Mouse (Mus musculus) adrenal gland, postnatal 4 days (tissue): Measurements from ENCODE around the gene Adk. TPM values are rescaled to one million over a fixed set of nuclear protein-coding genes. Genes with fewer than 3 reads are reported as not detected.

Experiments used
- DNase-seq, 2 experiments: peaks; one replicate each; pipeline ENCODE4 v3.0.0; 2021 to 2022; ENCODE audit warnings: low spot score in 2 of 2, mixed read lengths in 2 of 2
- total RNA-seq, 2 experiments: library from RNA; stranded (reverse); gene quantifications; 2 replicates each; pipeline ENCODE4 v1.2.3; 2021

Adk gene
- total RNA-seq, 2 experiments from 2014 or later, result 123 to 142 TPM

DNA sequence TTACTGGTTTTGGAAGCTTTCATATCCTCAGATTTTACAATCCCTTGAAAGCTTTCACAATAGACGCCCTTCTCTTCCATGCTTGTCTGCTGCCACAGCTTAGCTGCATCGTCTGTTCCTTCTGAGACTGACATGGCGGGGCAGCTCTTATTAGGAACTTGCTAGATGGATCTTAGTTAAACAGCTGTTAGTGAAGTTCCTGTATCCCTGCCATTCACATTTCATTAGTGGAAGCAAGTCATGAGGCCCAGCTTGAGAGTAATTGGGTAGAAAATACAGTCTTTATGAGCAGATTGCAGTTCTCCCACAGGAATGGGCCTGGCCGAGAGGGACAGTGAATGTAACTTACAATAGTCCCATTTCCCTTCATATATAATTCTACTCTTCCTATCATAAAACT, 356.5 kb downstream of the Adk start:
- DNase-seq, result no peak

DNA sequence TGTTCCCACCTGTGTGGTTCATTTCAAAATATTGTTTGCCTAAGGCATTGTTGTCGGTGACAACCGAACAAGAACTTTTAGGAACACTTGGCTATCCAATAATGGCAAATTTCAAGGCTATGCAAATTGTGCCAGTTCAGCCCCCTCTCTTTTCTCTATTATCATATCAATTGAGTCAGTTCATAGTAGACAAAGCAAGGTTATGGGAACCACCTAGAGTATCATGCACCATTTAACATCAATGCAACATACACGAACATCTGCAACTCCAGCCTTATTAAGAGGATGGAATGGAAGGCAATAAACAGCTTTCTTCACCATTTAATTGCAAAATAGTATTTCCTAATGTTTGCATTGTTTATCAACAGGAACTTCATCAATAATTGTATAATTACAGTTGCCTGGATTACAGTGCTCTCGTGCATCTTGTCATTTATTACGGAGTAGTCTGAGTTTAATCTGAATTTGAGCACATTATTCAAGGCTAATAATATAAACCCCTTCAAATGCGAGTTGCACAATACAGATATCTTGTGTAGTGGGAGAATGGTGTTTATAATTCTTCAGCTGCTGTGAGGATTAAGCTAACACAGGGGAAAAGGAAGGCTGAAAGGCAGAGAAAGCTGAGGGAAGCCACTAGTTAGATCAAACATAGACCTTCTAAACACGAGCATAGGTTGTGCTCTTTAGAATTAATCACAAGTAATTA, 358.5 kb downstream of the Adk start:
- no peak for DNase-seq

DNA sequence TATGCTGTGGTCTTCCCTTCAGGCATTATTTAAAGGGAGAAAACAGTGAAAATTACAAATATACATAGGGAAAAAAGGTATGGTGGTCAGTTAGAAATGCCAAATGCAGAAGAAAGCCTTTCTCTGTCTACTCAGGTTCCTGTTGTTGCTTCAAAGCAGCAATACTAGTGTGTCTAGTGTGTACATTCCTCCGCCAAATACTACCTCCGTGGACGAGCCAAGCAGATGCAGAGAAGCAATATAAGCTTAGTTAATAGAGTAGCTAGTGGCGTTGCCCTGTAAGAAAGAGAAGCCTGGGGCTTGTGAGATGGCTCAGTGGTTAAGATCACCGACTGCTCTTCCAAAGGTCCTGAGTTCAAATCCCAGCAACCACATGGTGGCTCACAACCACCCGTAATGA, 359.1 kb downstream of the Adk start:
- no peak for DNase-seq

DNA sequence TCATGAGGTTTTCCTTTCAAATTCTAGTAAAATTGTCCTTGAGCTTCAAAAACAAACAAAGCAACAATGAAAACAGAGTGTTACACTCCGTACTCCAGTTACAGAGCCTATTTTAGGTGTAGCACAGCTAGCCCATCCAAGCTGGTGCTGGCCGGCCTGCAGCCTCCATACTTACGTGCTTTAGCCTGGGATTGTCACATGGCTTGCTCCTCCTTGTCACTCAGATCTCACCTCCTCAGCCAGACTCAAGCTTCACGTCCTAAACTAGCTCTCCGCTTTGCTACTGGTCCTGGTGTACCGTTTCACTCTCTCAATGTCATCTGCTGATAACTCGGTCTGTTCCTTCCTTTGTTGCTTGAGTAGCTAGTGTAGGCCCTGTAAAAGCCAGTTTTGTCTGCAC, 366.0 kb downstream of the Adk start:
- no peak for DNase-seq

DNA sequence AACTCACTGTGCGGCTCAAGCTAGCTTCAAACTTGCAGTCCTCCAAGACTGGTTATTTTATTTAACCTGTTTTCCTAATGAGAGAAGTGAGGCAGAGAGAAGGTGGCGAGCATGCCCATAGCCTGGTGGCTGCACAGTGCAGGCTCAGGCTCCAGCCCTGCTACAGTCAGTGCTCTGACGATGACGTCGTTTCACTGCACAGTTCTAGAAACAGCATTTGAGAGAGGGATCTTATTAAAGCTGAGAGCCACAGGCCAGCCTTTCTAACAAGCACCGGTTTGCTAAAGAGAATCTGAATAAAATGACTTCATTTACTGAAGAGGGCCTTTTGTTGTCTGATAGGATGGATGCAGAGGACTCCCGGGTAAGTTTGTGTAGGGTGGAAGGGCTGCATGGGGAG, 375.0 kb downstream of the Adk start:
- no peak for DNase-seq

GRCm38 (mm10) chr14:21433415-21433814, 381.0 kb downstream of the Adk start:
- no peak for DNase-seq

GRCm38 (mm10) chr14:21433995-21434394, 381.6 kb downstream of the Adk start:
- no peak for DNase-seq

GRCm38 (mm10) chr14:21434686-21435085, 382.3 kb downstream of the Adk start:
- DNase-seq, result no peak

DNA sequence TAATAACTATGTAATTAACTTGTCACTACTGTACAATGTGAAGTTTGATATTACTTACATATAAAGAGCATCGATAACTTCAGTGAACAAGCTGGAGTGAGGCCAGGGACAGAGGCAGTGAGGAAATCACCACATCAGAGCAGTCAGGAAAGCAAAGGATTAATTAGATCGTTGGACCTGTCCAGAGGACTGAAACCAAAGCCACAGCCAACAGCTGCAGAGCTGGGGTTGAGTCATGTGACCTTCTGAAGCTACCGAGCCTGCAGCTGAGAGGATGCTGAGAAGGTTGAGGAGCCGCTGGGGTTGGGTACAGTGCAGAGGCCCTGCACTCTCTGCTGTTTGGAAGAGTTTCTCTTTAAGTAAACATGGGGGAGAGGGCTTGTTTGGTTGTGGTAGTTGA, 387.4 kb downstream of the Adk start:
- no peak for DNase-seq

DNA sequence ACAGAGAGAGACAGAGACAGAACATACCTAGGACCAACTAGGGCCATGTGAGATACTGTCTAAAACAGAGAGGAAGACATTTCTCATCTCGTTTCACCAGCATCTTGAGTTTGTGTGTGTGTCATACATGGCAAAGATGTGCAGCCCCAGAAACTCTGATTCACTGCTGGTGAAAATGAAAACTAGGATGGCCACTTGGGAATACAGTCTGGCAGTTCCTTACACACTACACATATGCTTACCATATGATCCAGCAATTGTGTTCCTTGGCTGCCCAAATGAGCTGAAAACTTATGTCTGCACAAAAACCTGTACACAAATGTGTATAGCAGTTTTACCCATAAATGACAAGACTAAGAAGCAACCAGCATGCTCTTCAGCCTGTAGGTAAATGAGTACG, 388.2 kb downstream of the Adk start:
- DNase-seq, result no peak

GRCm38 (mm10) chr14:21441772-21442533, 389.6 kb downstream of the Adk start:
- no peak for DNase-seq

- DNase-seq, result peak in 1 of 2 experiments; percentile 19
Observed at GRCm38 (mm10) chr14:21452581-21452980, 400.2 kb downstream of the Adk start.

DNA sequence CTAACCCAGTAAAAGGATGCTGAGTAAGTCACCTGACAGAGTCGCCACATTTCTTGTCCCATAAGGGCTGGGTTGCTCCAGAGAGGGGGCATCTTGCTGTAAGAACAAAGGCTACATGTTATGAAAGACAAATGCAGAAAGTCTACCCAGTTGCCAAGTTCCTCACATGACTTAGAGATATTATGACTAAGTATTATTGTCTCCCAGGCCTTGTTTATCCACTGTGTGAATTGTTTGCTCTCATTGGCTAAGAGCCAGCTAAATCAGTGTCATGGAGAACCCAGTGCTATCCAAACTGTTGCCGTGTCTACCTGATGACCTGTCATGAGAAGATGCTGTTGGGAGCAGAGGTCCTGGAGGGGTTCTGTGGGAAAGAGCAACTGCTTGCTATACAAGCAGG, 401.5 kb downstream of the Adk start:
- DNase-seq, result no peak

DNA sequence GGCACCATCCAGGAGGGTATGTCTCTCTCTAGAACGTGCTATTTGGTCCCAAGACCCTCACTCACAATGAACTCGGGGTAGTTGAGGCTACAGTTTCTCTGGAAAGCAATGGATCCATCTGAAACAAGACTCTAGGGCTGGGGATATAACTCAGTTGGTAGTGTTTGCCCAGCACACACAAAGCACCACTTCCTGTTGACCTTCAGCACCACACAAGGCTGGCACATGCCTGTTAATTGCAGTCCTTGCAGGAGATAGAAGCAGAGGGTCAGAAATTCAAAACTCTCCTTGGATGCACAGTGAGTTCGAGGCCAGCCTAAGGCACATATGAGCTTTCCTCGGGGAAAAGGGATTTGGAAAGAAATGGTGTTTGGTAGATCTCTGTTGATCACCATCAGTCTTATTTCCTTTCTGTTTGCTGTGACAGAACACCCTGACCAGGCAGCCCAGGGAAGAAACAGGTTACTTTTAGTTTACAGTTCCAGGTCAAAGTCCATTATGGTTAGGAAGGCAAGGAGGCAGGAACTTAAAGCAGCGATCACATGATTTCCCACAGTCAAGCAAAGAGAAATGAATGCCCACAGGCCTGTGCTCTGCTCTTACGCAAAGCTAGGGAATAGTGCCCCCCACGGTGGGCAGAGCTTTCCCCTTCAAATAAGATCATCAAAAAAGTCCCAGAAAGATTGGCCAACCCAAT, 403.4 kb downstream of the Adk start:
- no peak for DNase-seq

- DNase-seq, result no peak
Observed at GRCm38 (mm10) chr14:21456526-21456925, 404.2 kb downstream of the Adk start.

- DNase-seq, result no peak
Observed at GRCm38 (mm10) chr14:21457876-21458275, 405.5 kb downstream of the Adk start.

- DNase-seq, result no peak
Observed at GRCm38 (mm10) chr14:21458696-21459095, 406.3 kb downstream of the Adk start.

DNA sequence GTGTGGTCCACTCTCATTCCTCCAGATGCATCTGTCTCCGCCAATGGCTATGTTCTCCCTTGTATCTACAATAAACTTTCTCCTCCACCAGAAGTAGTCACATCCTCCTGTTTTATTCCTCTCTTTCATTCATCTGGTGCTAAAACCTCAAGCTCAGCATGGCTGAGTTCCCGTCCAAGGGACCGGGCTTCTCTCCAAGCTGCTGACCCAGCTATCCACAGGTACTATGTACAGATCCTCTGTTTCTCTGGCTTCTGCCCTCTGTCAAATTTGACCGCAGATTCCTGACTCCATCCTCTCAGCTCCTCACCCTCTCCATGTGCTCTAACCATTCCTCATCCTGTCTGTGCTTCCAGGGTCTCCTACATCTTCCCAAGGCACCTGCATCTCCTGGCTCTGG, 406.8 kb downstream of the Adk start:
- no peak for DNase-seq

DNA sequence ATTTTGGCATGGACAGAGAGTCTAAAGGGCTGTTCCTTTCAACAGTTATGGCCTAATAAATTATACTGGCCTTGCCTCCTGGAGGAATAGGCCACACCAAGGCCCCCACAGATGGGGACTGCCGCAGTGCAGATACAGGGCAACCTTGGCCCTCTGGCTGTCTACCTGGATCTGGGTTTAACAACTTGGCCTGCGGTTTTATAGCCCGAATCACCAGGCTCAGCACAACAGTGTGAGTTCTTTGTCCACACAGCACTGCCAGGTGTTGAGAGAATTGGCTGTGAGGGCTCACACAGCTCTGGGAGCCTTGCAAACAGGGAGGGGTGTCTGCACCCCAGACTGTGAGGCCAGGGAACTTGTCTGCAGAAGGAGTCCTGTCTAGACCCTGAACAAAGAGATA, 410.0 kb downstream of the Adk start:
- no peak for DNase-seq

- no peak for DNase-seq
Observed at GRCm38 (mm10) chr14:21463117-21463712, 410.8 kb downstream of the Adk start.

DNA sequence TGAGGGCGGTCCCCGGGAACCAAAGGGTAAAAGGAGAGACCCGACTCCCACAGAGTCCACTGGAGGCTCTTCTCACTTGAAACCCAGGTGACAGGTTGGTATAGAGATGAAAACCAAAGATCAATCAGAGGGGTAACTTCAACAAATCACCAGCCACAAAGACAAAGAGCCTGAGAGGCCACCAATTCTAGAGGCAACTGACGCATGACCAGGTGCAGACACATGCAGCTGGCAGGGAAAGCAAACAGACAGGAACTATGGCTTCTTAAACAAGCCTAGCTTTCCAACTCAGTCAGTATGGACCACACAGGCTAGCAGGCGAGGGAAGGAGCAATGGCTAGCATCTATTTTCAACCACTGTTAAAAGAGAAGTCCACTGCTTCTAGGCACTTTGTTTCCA, 418.0 kb downstream of the Adk start:
- DNase-seq, result no peak

DNA sequence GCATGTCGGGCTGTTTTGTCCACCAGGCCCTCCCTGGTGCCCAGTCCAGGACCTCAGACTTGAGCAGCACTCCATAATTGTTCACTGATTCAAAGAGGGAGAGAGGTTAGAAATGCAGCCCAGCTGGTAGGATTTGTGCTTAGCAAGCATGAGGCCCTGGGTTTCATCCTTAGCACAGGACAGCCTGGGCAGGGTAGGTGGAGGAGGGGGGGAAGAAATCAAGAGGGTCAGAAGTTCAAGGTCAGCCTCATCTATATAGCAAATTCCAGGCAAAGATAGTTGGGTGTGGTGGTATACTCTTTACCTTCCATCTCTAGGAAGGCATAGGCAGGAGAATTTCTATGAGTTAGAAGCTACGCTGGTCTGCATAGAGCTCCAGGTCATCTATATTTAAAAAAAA, 419.6 kb downstream of the Adk start:
- DNase-seq, result no peak
